Mouse (Mus musculus): ENCODE measurements around the gene Etfa. TPM values are rescaled to one million over a fixed set of nuclear protein-coding genes. Genes with fewer than 3 reads are reported as not detected.

Etfa gene
- polyA plus RNA-seq, 1 experiment: 16.7 TPM

GRCm38 (mm10) chr9:55510651-55511235 is 1.3 kb downstream of the Etfa start:
- Histone ChIP-seq H3K4me3 (ENCODE audit: control insufficient read depth, low read depth, low read length) (no peak overlapping the region), H3K36me3 (ENCODE audit: control insufficient read depth, insufficient read depth, low read length) (no peaks in the 10 kb centered on the region), H3K27me3 (ENCODE audit: control insufficient read depth, insufficient read depth, low read length) (no peaks in the 10 kb centered on the region), H3K27ac (ENCODE audit: control insufficient read depth, insufficient read depth, low read depth, low read length) (no peak overlapping the region), H3K4me1 (ENCODE audit: control insufficient read depth, insufficient read depth, low read length) (peaks cover 8% of the 10 kb centered on the region)
- TF ChIP-seq CTCF (IDR thresholded peaks at IDR 0.05; ENCODE audit: control insufficient read depth, insufficient read depth, insufficient replicate concordance, low read depth, low read length) (no peak), POLR2A (IDR thresholded peaks at IDR 0.05; ENCODE audit: control insufficient read depth, low read depth, low read length) (no peak)

GRCm38 (mm10) chr9:55509731-55510130 is 2.3 kb downstream of the Etfa start:
- no peaks in the 10 kb centered on the region for H3K36me3 ChIP-seq (ENCODE audit: control insufficient read depth, insufficient read depth, low read length)
- H3K4me3 ChIP-seq (ENCODE audit: control insufficient read depth, low read depth, low read length): no peak overlapping the region
- H3K4me1 ChIP-seq (ENCODE audit: control insufficient read depth, insufficient read depth, low read length): peaks cover 8% of the 10 kb centered on the region
- no peak for TF ChIP-seq POLR2A (IDR thresholded peaks at IDR 0.05; ENCODE audit: control insufficient read depth, low read depth, low read length)
- no peak for TF ChIP-seq CTCF (IDR thresholded peaks at IDR 0.05; ENCODE audit: control insufficient read depth, insufficient read depth, insufficient replicate concordance, low read depth, low read length)
- H3K27ac ChIP-seq (ENCODE audit: control insufficient read depth, insufficient read depth, low read depth, low read length): no peak overlapping the region
- H3K27me3 ChIP-seq (ENCODE audit: control insufficient read depth, insufficient read depth, low read length): no peaks in the 10 kb centered on the region

- no peak for TF ChIP-seq POLR2A (IDR thresholded peaks at IDR 0.05; ENCODE audit: control insufficient read depth, low read depth, low read length)
- TF ChIP-seq CTCF (IDR thresholded peaks at IDR 0.05; ENCODE audit: control insufficient read depth, insufficient read depth, insufficient replicate concordance, low read depth, low read length): no peak
- Histone ChIP-seq H3K27ac (ENCODE audit: control insufficient read depth, insufficient read depth, low read depth, low read length) (no peak overlapping the region), H3K27me3 (ENCODE audit: control insufficient read depth, insufficient read depth, low read length) (no peaks in the 10 kb centered on the region), H3K36me3 (ENCODE audit: control insufficient read depth, insufficient read depth, low read length) (no peaks in the 10 kb centered on the region), H3K4me1 (ENCODE audit: control insufficient read depth, insufficient read depth, low read length) (peaks cover 8% of the 10 kb centered on the region), H3K4me3 (ENCODE audit: control insufficient read depth, low read depth, low read length) (no peak overlapping the region)
These were observed 3.3 kb downstream of the Etfa start for GRCm38 (mm10) chr9:55508701-55509100.

GRCm38 (mm10) chr9:55507922-55508321 is 4.1 kb downstream of the Etfa start:
- Histone ChIP-seq H3K36me3 (ENCODE audit: control insufficient read depth, insufficient read depth, low read length) (no peaks in the 10 kb centered on the region), H3K4me1 (ENCODE audit: control insufficient read depth, insufficient read depth, low read length) (peaks cover 8% of the 10 kb centered on the region; the same call in 1 of the 2 replicates), H3K27me3 (ENCODE audit: control insufficient read depth, insufficient read depth, low read length) (no peaks in the 10 kb centered on the region), H3K27ac (ENCODE audit: control insufficient read depth, insufficient read depth, low read depth, low read length) (no peak overlapping the region), H3K4me3 (ENCODE audit: control insufficient read depth, low read depth, low read length) (no peak overlapping the region)
- no peak for TF ChIP-seq POLR2A (IDR thresholded peaks at IDR 0.05; ENCODE audit: control insufficient read depth, low read depth, low read length)

- H3K36me3 ChIP-seq (ENCODE audit: control insufficient read depth, insufficient read depth, low read length): no peaks in the 10 kb centered on the region
- TF ChIP-seq POLR2A (IDR thresholded peaks at IDR 0.05; ENCODE audit: control insufficient read depth, low read depth, low read length): no peak
- TF ChIP-seq CTCF (IDR thresholded peaks at IDR 0.05; ENCODE audit: control insufficient read depth, insufficient read depth, insufficient replicate concordance, low read depth, low read length): no peak
- H3K27ac ChIP-seq (ENCODE audit: control insufficient read depth, insufficient read depth, low read depth, low read length): no peak overlapping the region
- no peak overlapping the region for H3K4me3 ChIP-seq (ENCODE audit: control insufficient read depth, low read depth, low read length)
- no peaks in the 10 kb centered on the region for H3K4me1 ChIP-seq (ENCODE audit: control insufficient read depth, insufficient read depth, low read length)
- no peaks in the 10 kb centered on the region for H3K27me3 ChIP-seq (ENCODE audit: control insufficient read depth, insufficient read depth, low read length)
These were observed 29.9 kb downstream of the Etfa start for GRCm38 (mm10) chr9:55482116-55482515.

- Histone ChIP-seq H3K4me1 (ENCODE audit: control insufficient read depth, insufficient read depth, low read length) (no peaks in the 10 kb centered on the region), H3K27me3 (ENCODE audit: control insufficient read depth, insufficient read depth, low read length) (no peaks in the 10 kb centered on the region), H3K27ac (ENCODE audit: control insufficient read depth, insufficient read depth, low read depth, low read length) (no peak overlapping the region), H3K36me3 (ENCODE audit: control insufficient read depth, insufficient read depth, low read length) (no peaks in the 10 kb centered on the region), H3K4me3 (ENCODE audit: control insufficient read depth, low read depth, low read length) (no peak overlapping the region)
- no peak for TF ChIP-seq CTCF (IDR thresholded peaks at IDR 0.05; ENCODE audit: control insufficient read depth, insufficient read depth, insufficient replicate concordance, low read depth, low read length)
- no peak for TF ChIP-seq POLR2A (IDR thresholded peaks at IDR 0.05; ENCODE audit: control insufficient read depth, low read depth, low read length)
These were observed 33.3 kb downstream of the Etfa start for GRCm38 (mm10) chr9:55478699-55479098.

GRCm38 (mm10) chr9:55476084-55476483 is 36.0 kb downstream of the Etfa start:
- Histone ChIP-seq H3K4me3 (ENCODE audit: control insufficient read depth, low read depth, low read length) (no peak overlapping the region), H3K27me3 (ENCODE audit: control insufficient read depth, insufficient read depth, low read length) (no peaks in the 10 kb centered on the region), H3K36me3 (ENCODE audit: control insufficient read depth, insufficient read depth, low read length) (no peaks in the 10 kb centered on the region), H3K4me1 (ENCODE audit: control insufficient read depth, insufficient read depth, low read length) (no peaks in the 10 kb centered on the region), H3K27ac (ENCODE audit: control insufficient read depth, insufficient read depth, low read depth, low read length) (no peak overlapping the region)
- no peak for TF ChIP-seq POLR2A (IDR thresholded peaks at IDR 0.05; ENCODE audit: control insufficient read depth, low read depth, low read length)
- no peak for TF ChIP-seq CTCF (IDR thresholded peaks at IDR 0.05; ENCODE audit: control insufficient read depth, insufficient read depth, insufficient replicate concordance, low read depth, low read length)

GRCm38 (mm10) chr9:55468397-55468796 is 43.6 kb downstream of the Etfa start:
- no peak for TF ChIP-seq POLR2A (IDR thresholded peaks at IDR 0.05; ENCODE audit: control insufficient read depth, low read depth, low read length)
- TF ChIP-seq CTCF (IDR thresholded peaks at IDR 0.05; ENCODE audit: control insufficient read depth, insufficient read depth, insufficient replicate concordance, low read depth, low read length): no peak
- H3K4me3 ChIP-seq (ENCODE audit: control insufficient read depth, low read depth, low read length): no peak overlapping the region
- H3K27me3 ChIP-seq (ENCODE audit: control insufficient read depth, insufficient read depth, low read length): no peaks in the 10 kb centered on the region
- H3K27ac ChIP-seq (ENCODE audit: control insufficient read depth, insufficient read depth, low read depth, low read length): no peak overlapping the region
- no peaks in the 10 kb centered on the region for H3K36me3 ChIP-seq (ENCODE audit: control insufficient read depth, insufficient read depth, low read length)
- no peaks in the 10 kb centered on the region for H3K4me1 ChIP-seq (ENCODE audit: control insufficient read depth, insufficient read depth, low read length)

All from testis, adult 2 months (tissue).